Mouse (Mus musculus) monocyte, adult 59 days (primary cell): Measurements from ENCODE around the gene Bglap2. TPM values are rescaled to one million over a fixed set of nuclear protein-coding genes. Genes with fewer than 3 reads are reported as not detected.

ENCODE experiments used
- total RNA-seq, 2 experiments: library from RNA; stranded (reverse); gene quantifications; one replicate each; pipeline ENCODE4 v1.2.4; 2023

Gene Bglap2
- not detected for total RNA-seq

GRCm38 (mm10) chr3:88378599-88378998 lies at the start of gene Bglap2:
TSS of gene Bglap2 (minus strand) at chr3:88378699.

GRCm38 (mm10) chr3:88424605-88425329 lies 46.3 kb upstream of the Bglap2 start, which contains the start of gene Slc25a44:
TSS of gene Slc25a44 (minus strand) at chr3:88425139.

GRCm38 (mm10) chr3:88409741-88410644 lies 31.5 kb upstream of the Bglap2 start, which contains the start of gene Pmf1:
TSS of gene Pmf1 (minus strand) at chr3:88410331.

GRCm38 (mm10) chr3:88384364-88384763 lies 5.9 kb upstream of the Bglap2 start, which contains the start of gene Bglap:
TSS of gene Bglap (minus strand) at chr3:88384464.

GRCm38 (mm10) chr3:88372643-88373042 lies 5.9 kb downstream of the Bglap2 start, which contains the start of gene Bglap3:
TSS of gene Bglap3 (minus strand) at chr3:88372743.

GRCm38 (mm10) chr3:88364337-88364736 lies 14.2 kb downstream of the Bglap2 start, which contains the start of gene Paqr6:
TSS of gene Paqr6 (plus strand) at chr3:88364584.

GRCm38 (mm10) chr3:88336058-88337013 lies 42.2 kb downstream of the Bglap2 start, which contains the start of the genes Tmem79 and Smg5:
TSS of gene Tmem79 (minus strand) at chr3:88336148.
TSS of gene Smg5 (plus strand) at chr3:88336260.

Other genes with a start within 250 kb of the Bglap2 start
- 100 to 1,000 TPM; 186 to 217 TPM for gene Mef2d, start 236.3 kb downstream of the Bglap2 start, total RNA-seq
- gene Rhbg, start 124.0 kb downstream of the Bglap2 start, total RNA-seq, result not detected
- gene Gm38392, start 91.5 kb downstream of the Bglap2 start, total RNA-seq, result not detected
- 1 to 10 TPM; 2.0 to 4.0 TPM for gene Tsacc, start 81.7 kb downstream of the Bglap2 start, total RNA-seq
- 10 to 100 TPM; 84.3 to 89.1 TPM for gene Cct3, start 81.6 kb downstream of the Bglap2 start, total RNA-seq
- gene Glmp, start 53.7 kb downstream of the Bglap2 start, total RNA-seq, result 100 to 1,000 TPM; 149 to 189 TPM
- gene Tmem79, start 42.6 kb downstream of the Bglap2 start, total RNA-seq, result 1 to 10 TPM; 1.6 to 1.8 TPM
- gene Smg5, start 42.4 kb downstream of the Bglap2 start, total RNA-seq, result 10 to 100 TPM; 50.9 to 65.4 TPM
- 1 to 10 TPM in 1 of 2 experiments, under 1 TPM in 1; 0.52 to 1.2 TPM for gene Paqr6, start 14.1 kb downstream of the Bglap2 start, total RNA-seq
- gene Bglap3, start 6.0 kb downstream of the Bglap2 start, total RNA-seq, result not detected
- gene Bglap, start 5.8 kb upstream of the Bglap2 start, total RNA-seq, result not detected
- gene Pmf1, start 31.6 kb upstream of the Bglap2 start, total RNA-seq, result 10 to 100 TPM; 16.0 to 24.7 TPM
- 10 to 100 TPM; 19.8 to 20.4 TPM for gene Slc25a44, start 46.4 kb upstream of the Bglap2 start, total RNA-seq
- 100 to 1,000 TPM; 178 to 194 TPM for gene Sema4a, start 82.5 kb upstream of the Bglap2 start, total RNA-seq
- 10 to 100 TPM; 34.2 to 38.3 TPM for gene Lmna, start 131.3 kb upstream of the Bglap2 start, total RNA-seq
- gene Mex3a, start 153.7 kb upstream of the Bglap2 start, total RNA-seq, result under 1 TPM; 0.15 to 0.29 TPM
- not detected for gene Rab25, start 169.6 kb upstream of the Bglap2 start, total RNA-seq
- gene Lamtor2, start 174.4 kb upstream of the Bglap2 start, total RNA-seq, result 10 to 100 TPM; 87.8 to 98.3 TPM
- gene Ubqln4, start 175.1 kb upstream of the Bglap2 start, total RNA-seq, result 10 to 100 TPM; 28.1 to 31.2 TPM
- 100 to 1,000 TPM in 1 of 2 experiments, 10 to 100 TPM in 1; 97.9 to 109 TPM for gene Ssr2, start 197.2 kb upstream of the Bglap2 start, total RNA-seq
- gene Arhgef2, start 227.3 kb upstream of the Bglap2 start, total RNA-seq, result 100 to 1,000 TPM; 325 to 357 TPM